Mouse (Mus musculus) ES-Bruce4 (cell line): ENCODE data around the gene Slc22a16. TPM values are rescaled to one million over a fixed set of nuclear protein-coding genes. Genes with fewer than 3 reads are reported as not detected.

ENCODE experiments used
- H3K27ac ChIP-seq: 2 replicates; pipeline ENCODE4 v1.5.1; 2012; ENCODE audit warnings: low read length, inconsistent platforms; ENCODE audit not compliant: insufficient read depth
- H3K27me3 ChIP-seq: 2 replicates; pipeline ENCODE4 v1.6.1; 2012; ENCODE audit warnings: mild to moderate bottlenecking, low read length, inconsistent platforms; ENCODE audit not compliant: control insufficient read depth, poor library complexity, insufficient read depth, severe bottlenecking
- H3K36me3 ChIP-seq: 2 replicates; pipeline ENCODE4 v1.6.1; 2012; ENCODE audit warnings: inconsistent platforms, mild to moderate bottlenecking, low read length, moderate library complexity; ENCODE audit not compliant: control insufficient read depth, poor library complexity, insufficient read depth, severe bottlenecking
- H3K4me1 ChIP-seq: one replicate; pipeline ENCODE4 v1.8.1; 2011; ENCODE audit warnings: low read length; ENCODE audit not compliant: control insufficient read depth, insufficient read depth
- H3K4me3 ChIP-seq: 2 replicates; pipeline ENCODE4 v1.5.1; 2011; ENCODE audit warnings: low read depth, mild to moderate bottlenecking, low read length
- H3K9ac ChIP-seq: 2 replicates; pipeline ENCODE4 v1.6.1; 2012; ENCODE audit warnings: low read depth, mild to moderate bottlenecking, inconsistent platforms; ENCODE audit not compliant: poor library complexity, severe bottlenecking
- H3K9me3 ChIP-seq: replicated peaks from 2 replicates; pipeline ENCODE4 v1.6.1; 2012; ENCODE audit warnings: mild to moderate bottlenecking, low read length, inconsistent platforms; ENCODE audit not compliant: control insufficient read depth, poor library complexity, insufficient read depth, severe bottlenecking
- CTCF ChIP-seq: IDR thresholded peaks from one replicate; pipeline ENCODE4 v1.8.1; 2011; ENCODE audit warnings: low read depth, low read length
- EP300 ChIP-seq: IDR thresholded peaks from 2 replicates; pipeline ENCODE4 v1.6.1; 2011; ENCODE audit warnings: low read depth, low read length; ENCODE audit not compliant: insufficient read depth
- POLR2A ChIP-seq: IDR thresholded peaks from one replicate; pipeline ENCODE4 v1.8.1; 2011; ENCODE audit warnings: low read length; ENCODE audit not compliant: insufficient read depth
- polyA plus RNA-seq: library from polyadenylated mRNA; stranded (reverse); fragments of >200 nt; gene quantifications from 2 replicates; pipeline ENCODE4 v1.2.4, GENCODE M21; 2011; ENCODE audit warnings: low read depth; ENCODE audit not compliant: missing spikeins, insufficient read depth, insufficient read length

The Slc22a16 gene
- polyA plus RNA-seq, 1 experiment = not detected

- Histone ChIP-seq H3K9ac (no peak overlapping the region), H3K4me1 (peaks cover 4% of the 10 kb centered on the region), H3K36me3 (no peaks in the 10 kb centered on the region), H3K27me3 (no peaks in the 10 kb centered on the region), H3K9me3 (no peaks in the 10 kb centered on the region), H3K27ac (no peak overlapping the region), H3K4me3 (0 out of 2 replicates have a peak overlapping the region, but pooled peaks have one; percentile 4)
- no peak for TF ChIP-seq EP300
- peak; percentile 27 for TF ChIP-seq CTCF
Observed at GRCm38 (mm10) chr10:40638823-40639819, 69.0 kb downstream of the Slc22a16 start.

DNA sequence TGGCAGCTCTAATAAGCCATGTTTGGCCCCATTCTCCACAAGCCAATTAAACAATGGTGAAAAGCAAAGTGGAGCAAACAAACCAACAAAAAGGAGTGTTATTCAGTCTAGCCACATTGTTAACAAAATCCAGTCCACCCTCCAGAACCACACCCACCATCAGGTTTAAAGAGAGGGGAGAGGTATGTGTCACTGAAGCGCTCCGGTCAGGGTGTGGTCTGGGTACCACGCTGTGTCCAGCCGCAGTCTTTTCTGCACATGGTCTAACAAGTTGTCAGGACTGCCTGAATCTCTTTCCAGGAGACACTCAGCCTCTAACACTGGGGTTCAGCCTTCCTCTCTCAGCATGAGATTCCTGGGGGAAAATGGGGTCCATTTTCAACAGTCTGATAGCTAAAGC lies 70.3 kb downstream of the Slc22a16 start:
- TF ChIP-seq EP300 = 0 out of 2 replicates have a peak, but pooled peaks have one; percentile 42
- TF ChIP-seq CTCF = no peak
- no peak overlapping the region for H3K9ac ChIP-seq
- H3K4me3 ChIP-seq = no peak overlapping the region
- peaks cover 4% of the 10 kb centered on the region for H3K4me1 ChIP-seq
- H3K27me3 ChIP-seq = no peaks in the 10 kb centered on the region
- H3K27ac ChIP-seq = no peak overlapping the region
- H3K36me3 ChIP-seq = no peaks in the 10 kb centered on the region
- H3K9me3 ChIP-seq = no peaks in the 10 kb centered on the region

- TF ChIP-seq EP300 (no peak), POLR2A (no peak), CTCF (no peak)
- Histone ChIP-seq H3K9ac (no peak overlapping the region), H3K9me3 (peaks cover 4% of the 10 kb centered on the region; the same call in 1 of the 2 replicates)
Observed at GRCm38 (mm10) chr10:40641901-40642300, 71.8 kb downstream of the Slc22a16 start.

DNA sequence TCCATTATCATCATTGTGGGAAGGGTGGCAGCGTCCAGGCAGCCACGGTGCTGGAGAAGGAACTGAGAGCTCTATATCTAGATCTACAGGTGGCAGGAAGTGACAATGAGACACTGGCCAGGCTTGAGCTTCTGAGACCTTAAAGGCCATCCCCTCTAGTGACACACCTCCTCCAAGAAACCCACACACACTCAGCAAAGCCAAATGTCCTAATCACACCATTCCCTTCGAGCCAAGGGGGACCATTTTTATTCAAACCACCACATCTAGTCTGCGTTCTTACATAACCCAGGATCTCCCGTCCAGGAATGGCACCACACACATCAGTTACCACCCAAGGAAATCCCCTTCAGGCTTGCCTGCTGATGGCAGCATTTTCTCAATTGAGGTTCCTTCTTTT lies 73.0 kb downstream of the Slc22a16 start:
- no peaks in the 10 kb centered on the region for H3K36me3 ChIP-seq
- TF ChIP-seq POLR2A (no peak), CTCF (no peak), EP300 (no peak)
- H3K27me3 ChIP-seq = no peaks in the 10 kb centered on the region
- H3K4me3 ChIP-seq = no peak overlapping the region
- no peak overlapping the region for H3K27ac ChIP-seq
- no peak overlapping the region for H3K9ac ChIP-seq
- peaks cover 4% of the 10 kb centered on the region; the same call in 1 of the 2 replicates for H3K9me3 ChIP-seq
- H3K4me1 ChIP-seq = peaks cover 4% of the 10 kb centered on the region

More at GRCm38 (mm10) chr10:40641901-40642300, 71.8 kb downstream of the Slc22a16 start:
- Histone ChIP-seq H3K27me3 (no peaks in the 10 kb centered on the region), H3K27ac (no peak overlapping the region), H3K4me1 (peaks cover 4% of the 10 kb centered on the region), H3K36me3 (no peaks in the 10 kb centered on the region), H3K4me3 (no peak overlapping the region)

DNA sequence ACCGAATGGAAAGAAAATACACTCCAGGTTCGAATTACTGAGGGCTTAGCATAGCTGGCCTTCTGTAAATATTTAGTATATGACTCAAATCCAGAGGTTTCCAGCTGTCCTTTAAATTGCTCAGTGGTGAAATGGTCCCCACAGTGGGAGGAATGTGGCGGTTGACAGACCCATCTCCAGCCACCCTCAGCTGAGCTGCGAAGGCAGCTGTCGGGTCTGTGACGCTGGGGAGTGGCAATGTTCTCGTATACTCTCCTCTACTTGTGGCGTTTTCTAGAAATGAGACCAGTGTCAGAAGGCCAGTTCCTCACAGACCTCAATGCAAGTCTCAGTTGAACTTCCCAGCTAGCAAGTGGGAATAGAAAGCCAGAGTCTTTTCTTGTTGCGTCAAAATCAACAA lies 74.3 kb downstream of the Slc22a16 start:
- Histone ChIP-seq H3K4me3 (no peak overlapping the region), H3K27me3 (no peaks in the 10 kb centered on the region), H3K36me3 (no peaks in the 10 kb centered on the region), H3K9me3 (peaks cover 4% of the 10 kb centered on the region; the same call in 1 of the 2 replicates), H3K9ac (no peak overlapping the region), H3K4me1 (peaks cover 4% of the 10 kb centered on the region), H3K27ac (no peak overlapping the region)
- no peak for TF ChIP-seq CTCF

DNA sequence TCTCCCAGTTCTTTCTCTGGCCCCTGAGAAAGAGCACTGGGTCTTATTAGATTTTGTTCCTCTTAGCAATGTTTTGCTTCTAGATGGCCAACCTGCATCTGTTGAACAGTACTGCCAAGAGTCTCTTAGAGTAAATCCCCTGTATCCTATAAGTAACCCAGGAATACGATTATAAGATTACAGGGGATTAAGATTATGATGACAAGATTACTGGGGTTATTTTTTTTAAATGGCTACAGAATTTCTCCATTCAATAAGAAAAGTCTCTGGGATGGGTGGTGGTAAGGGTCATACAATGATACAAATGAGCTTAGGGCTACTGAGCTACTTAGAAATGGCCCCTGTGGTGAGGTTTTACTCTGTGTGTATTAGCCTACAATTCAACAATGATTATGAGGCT lies 75.2 kb downstream of the Slc22a16 start:
- Histone ChIP-seq H3K27ac (no peak overlapping the region), H3K4me1 (peaks cover 2% of the 10 kb centered on the region), H3K9ac (no peak overlapping the region), H3K36me3 (no peaks in the 10 kb centered on the region), H3K9me3 (peaks cover 4% of the 10 kb centered on the region; the same call in 1 of the 2 replicates), H3K27me3 (no peaks in the 10 kb centered on the region), H3K4me3 (no peak overlapping the region)
- no peak for TF ChIP-seq EP300
- no peak for TF ChIP-seq CTCF
- no peak for TF ChIP-seq POLR2A
